Mouse (Mus musculus): ENCODE measurements at regions not wholly inside any gene's neighbourhood (a gene's known extent, or its start where the extent isn't known, plus 50 kb on each side); places are given as distances from the start of the nearest gene placed in this dataset.

DNA sequence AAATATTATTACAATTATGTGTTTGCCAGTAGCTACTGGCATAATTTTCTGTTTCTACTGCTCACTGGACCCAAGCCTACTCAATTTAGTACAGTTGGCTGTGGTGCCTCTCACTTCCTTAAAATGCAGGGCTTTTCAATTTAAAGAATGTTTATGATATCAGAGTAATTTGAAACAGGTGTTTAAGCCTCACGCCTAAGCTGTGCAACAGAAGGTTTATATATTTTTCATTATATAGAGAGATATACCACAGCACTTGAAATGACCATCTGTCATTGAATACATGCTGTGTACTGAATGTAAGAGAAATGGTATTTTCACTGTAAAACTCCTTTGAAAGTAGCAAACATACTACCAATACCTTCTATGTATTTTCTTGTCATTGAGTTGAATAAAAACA is 376.8 kb downstream of the Otol1 start:
- Histone ChIP-seq H3K36me3 (ENCODE audit: insufficient read depth, low read length) (no peaks in the 10 kb centered on the region), H3K27ac (ENCODE audit: low read depth, low read length) (no peak overlapping the region), H3K9me3 (ENCODE audit: low read length) (no peaks in the 10 kb centered on the region), H3K27me3 (ENCODE audit: insufficient read depth, low read length) (no peaks in the 10 kb centered on the region), H3K4me3 (ENCODE audit: low read depth, low read length) (no peak overlapping the region), H3K9ac (replicated peaks; ENCODE audit: low read length, poor library complexity, severe bottlenecking) (no peak overlapping the region), H3K4me2 (ENCODE audit: low read depth, low read length, poor library complexity, severe bottlenecking) (no peak overlapping the region), H3K4me1 (ENCODE audit: insufficient read depth, low read length) (no peaks in the 10 kb centered on the region)
- DNase-seq (ENCODE audit: low spot score) (no peak), ATAC-seq (ENCODE audit: low FRiP score) (no peak)
- TF ChIP-seq CTCF (IDR thresholded peaks at IDR 0.05), result no peak
- WGBS, result 88% methylated on average over 1 of the region's 1 CpGs

GRCm38 (mm10) chr3:70385961-70386360 is 378.5 kb downstream of the Otol1 start:
- H3K27ac ChIP-seq (ENCODE audit: low read depth, low read length), result no peak overlapping the region
- H3K4me3 ChIP-seq (ENCODE audit: low read depth, low read length), result no peak overlapping the region
- no peaks in the 10 kb centered on the region for H3K9me3 ChIP-seq (ENCODE audit: low read length)
- DNase-seq (ENCODE audit: low spot score) (no peak), ATAC-seq (ENCODE audit: low FRiP score) (no peak)
- no peak overlapping the region for H3K9ac ChIP-seq (replicated peaks; ENCODE audit: low read length, poor library complexity, severe bottlenecking)
- no peaks in the 10 kb centered on the region for H3K27me3 ChIP-seq (ENCODE audit: insufficient read depth, low read length)
- H3K4me2 ChIP-seq (ENCODE audit: low read depth, low read length, poor library complexity, severe bottlenecking), result no peak overlapping the region
- no peak for TF ChIP-seq CTCF (IDR thresholded peaks at IDR 0.05)
- H3K36me3 ChIP-seq (ENCODE audit: insufficient read depth, low read length), result no peaks in the 10 kb centered on the region
- WGBS, result 83% methylated on average over 4 of the region's 4 CpGs
- H3K4me1 ChIP-seq (ENCODE audit: insufficient read depth, low read length), result no peaks in the 10 kb centered on the region

- no peak for DNase-seq (ENCODE audit: low spot score)
- H3K4me1 ChIP-seq (ENCODE audit: insufficient read depth, low read length), result no peaks in the 10 kb centered on the region
- no peaks in the 10 kb centered on the region for H3K36me3 ChIP-seq (ENCODE audit: insufficient read depth, low read length)
- H3K4me2 ChIP-seq (ENCODE audit: low read depth, low read length, poor library complexity, severe bottlenecking), result no peak overlapping the region
- no peak overlapping the region for H3K27ac ChIP-seq (ENCODE audit: low read depth, low read length)
- TF ChIP-seq CTCF (IDR thresholded peaks at IDR 0.05), result no peak
- 76% methylated on average over 2 of the region's 2 CpGs for WGBS
- ATAC-seq (ENCODE audit: low FRiP score), result no peak
- H3K9ac ChIP-seq (replicated peaks; ENCODE audit: low read length, poor library complexity, severe bottlenecking), result no peak overlapping the region
- H3K9me3 ChIP-seq (ENCODE audit: low read length), result no peaks in the 10 kb centered on the region
- no peaks in the 10 kb centered on the region for H3K27me3 ChIP-seq (ENCODE audit: insufficient read depth, low read length)
- no peak overlapping the region for H3K4me3 ChIP-seq (ENCODE audit: low read depth, low read length)
Observed at GRCm38 (mm10) chr3:70401187-70401586, 393.8 kb downstream of the Otol1 start.

DNA sequence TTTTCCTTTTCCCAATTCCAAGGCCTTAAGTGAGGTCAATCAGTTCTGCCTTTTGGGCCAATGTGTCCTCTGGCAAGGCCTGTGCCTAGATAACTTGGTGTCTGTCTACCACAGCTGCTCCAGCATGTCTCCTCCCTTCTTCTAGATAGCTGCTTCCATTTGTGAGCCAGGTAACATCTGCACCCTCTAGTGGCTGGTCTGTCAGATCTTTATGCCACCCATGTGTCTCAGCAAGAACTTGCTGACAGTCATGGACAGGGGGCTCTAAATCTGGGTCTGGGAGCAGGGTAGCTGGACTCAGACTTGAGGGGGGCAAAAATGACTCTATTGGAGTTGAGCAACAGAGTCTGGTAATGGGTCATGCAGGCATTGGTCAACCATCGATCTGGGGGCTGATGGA is 399.2 kb downstream of the Otol1 start:
- Histone ChIP-seq H3K27me3 (ENCODE audit: insufficient read depth, low read length) (no peaks in the 10 kb centered on the region), H3K36me3 (ENCODE audit: insufficient read depth, low read length) (no peaks in the 10 kb centered on the region), H3K4me1 (ENCODE audit: insufficient read depth, low read length) (no peaks in the 10 kb centered on the region), H3K9me3 (ENCODE audit: low read length) (no peaks in the 10 kb centered on the region), H3K4me3 (ENCODE audit: low read depth, low read length) (no peak overlapping the region), H3K4me2 (ENCODE audit: low read depth, low read length, poor library complexity, severe bottlenecking) (no peak overlapping the region), H3K9ac (replicated peaks; ENCODE audit: low read length, poor library complexity, severe bottlenecking) (no peak overlapping the region), H3K27ac (ENCODE audit: low read depth, low read length) (no peak overlapping the region)
- 81% methylated on average over 1 of the region's 1 CpGs for WGBS
- TF ChIP-seq CTCF (IDR thresholded peaks at IDR 0.05), result 0 out of 2 replicates have a peak, but pooled peaks have one; percentile 19
- ATAC-seq (ENCODE audit: low FRiP score) (no peak), DNase-seq (ENCODE audit: low spot score) (no peak)

DNA sequence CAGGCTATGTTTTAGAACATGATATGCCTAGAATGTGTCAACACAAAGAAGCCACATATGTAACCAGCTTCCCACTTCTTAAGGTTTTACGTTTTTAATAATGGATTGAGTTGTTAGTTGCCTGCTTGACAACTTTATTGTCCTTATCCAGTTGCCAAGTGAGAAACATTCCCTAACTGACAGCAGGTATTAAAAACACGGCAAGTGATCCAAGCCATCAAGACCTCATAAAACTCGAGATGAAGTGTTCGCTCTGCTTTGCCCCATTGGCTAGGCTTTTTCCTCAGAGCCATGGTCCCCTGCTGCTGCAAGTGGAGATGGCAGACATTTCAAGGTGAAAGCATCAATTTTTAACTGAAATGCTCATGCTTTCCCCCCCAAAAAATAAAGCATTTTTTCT is 410.9 kb downstream of the Otol1 start:
- Histone ChIP-seq H3K9ac (replicated peaks; ENCODE audit: low read length, poor library complexity, severe bottlenecking) (no peak overlapping the region), H3K4me3 (ENCODE audit: low read depth, low read length) (no peak overlapping the region), H3K4me1 (ENCODE audit: insufficient read depth, low read length) (no peaks in the 10 kb centered on the region), H3K27ac (ENCODE audit: low read depth, low read length) (no peak overlapping the region), H3K4me2 (ENCODE audit: low read depth, low read length, poor library complexity, severe bottlenecking) (no peak overlapping the region), H3K9me3 (ENCODE audit: low read length) (no peaks in the 10 kb centered on the region), H3K36me3 (ENCODE audit: insufficient read depth, low read length) (no peaks in the 10 kb centered on the region), H3K27me3 (ENCODE audit: insufficient read depth, low read length) (no peaks in the 10 kb centered on the region)
- WGBS, result 42% methylated on average over 4 of the region's 4 CpGs
- no peak for TF ChIP-seq CTCF (IDR thresholded peaks at IDR 0.05)
- ATAC-seq (ENCODE audit: low FRiP score) (no peak), DNase-seq (ENCODE audit: low spot score) (no peak)

GRCm38 (mm10) chr3:70422016-70422415 is 414.6 kb downstream of the Otol1 start:
- Histone ChIP-seq H3K4me3 (ENCODE audit: low read depth, low read length) (no peak overlapping the region), H3K36me3 (ENCODE audit: insufficient read depth, low read length) (no peaks in the 10 kb centered on the region), H3K27me3 (ENCODE audit: insufficient read depth, low read length) (no peaks in the 10 kb centered on the region), H3K4me1 (ENCODE audit: insufficient read depth, low read length) (no peaks in the 10 kb centered on the region), H3K4me2 (ENCODE audit: low read depth, low read length, poor library complexity, severe bottlenecking) (no peak overlapping the region), H3K9me3 (ENCODE audit: low read length) (no peaks in the 10 kb centered on the region), H3K27ac (ENCODE audit: low read depth, low read length) (no peak overlapping the region), H3K9ac (replicated peaks; ENCODE audit: low read length, poor library complexity, severe bottlenecking) (no peak overlapping the region)
- WGBS, result 83% methylated on average over 1 of the region's 1 CpGs
- ATAC-seq (ENCODE audit: low FRiP score) (no peak), DNase-seq (ENCODE audit: low spot score) (no peak)
- TF ChIP-seq CTCF (IDR thresholded peaks at IDR 0.05), result no peak

Data from midbrain, postnatal 0 days (tissue).